Mouse (Mus musculus) heart, adult 2 months (tissue): ENCODE data around the gene Ahcyl1. TPM values are rescaled to one million over a fixed set of nuclear protein-coding genes. Genes with fewer than 3 reads are reported as not detected.

ENCODE experiments used
- DNase-seq, 2 experiments: peaks; one replicate each; pipeline ENCODE4 v3.0.0; 2021
- H3K27ac ChIP-seq: fragments of 200-600 bp; 2 replicates; pipeline ENCODE4 v1.8.1; 2022
- H3K27me3 ChIP-seq: fragments of 200-500 bp; 2 replicates; pipeline ENCODE4 v1.6.1; 2012; ENCODE audit warnings: mild to moderate bottlenecking, low read length, inconsistent platforms, mixed read lengths; ENCODE audit not compliant: control insufficient read depth, insufficient read depth
- H3K36me3 ChIP-seq: fragments of 200-500 bp; 2 replicates; pipeline ENCODE4 v1.6.1; 2012; ENCODE audit warnings: low read length, inconsistent platforms; ENCODE audit not compliant: control insufficient read depth, insufficient read depth
- H3K4me1 ChIP-seq: fragments of 200-500 bp; 2 replicates; pipeline ENCODE4 v1.6.1; 2011; ENCODE audit warnings: low read length; ENCODE audit not compliant: control insufficient read depth, insufficient read depth
- H3K4me3 ChIP-seq: fragments of 200-600 bp; 2 replicates; pipeline ENCODE4 v1.8.1; 2022
- H3K79me2 ChIP-seq: fragments of 200-500 bp; replicated peaks from 2 replicates; pipeline ENCODE4 v1.6.1; 2012; ENCODE audit warnings: mild to moderate bottlenecking, inconsistent platforms, low read length, moderate library complexity, mixed read lengths; ENCODE audit not compliant: control insufficient read depth, insufficient read depth
- H3K9ac ChIP-seq: fragments of 200-500 bp; 2 replicates; pipeline ENCODE4 v1.6.1; 2012; ENCODE audit warnings: low read depth, mild to moderate bottlenecking, control low read depth, inconsistent platforms, low read length, mixed read lengths
- CTCF ChIP-seq: fragments of 200-600 bp; IDR thresholded peaks from 2 replicates; pipeline ENCODE4 v1.8.1; 2022; ENCODE audit warnings: antibody characterized with exemption, mild to moderate bottlenecking, moderate library complexity
- EP300 ChIP-seq: fragments of 200-500 bp; IDR thresholded peaks from 2 replicates; pipeline ENCODE4 v1.6.1; 2011; ENCODE audit warnings: low read depth, low read length, control low read depth; ENCODE audit not compliant: insufficient read depth
- POLR2A ChIP-seq: fragments of 200-500 bp; IDR thresholded peaks from 2 replicates; pipeline ENCODE4 v1.6.1; 2011; ENCODE audit warnings: mild to moderate bottlenecking, low read depth, low read length, control low read depth; ENCODE audit not compliant: insufficient read depth
- WGBS: fragments of 180-500 bp; shearing (Covaris S2); methylation state at CpG from one replicate; pipeline ENCODE4 v1.1.7; 2018; 5-methylcytosine and 5-hydroxymethylcytosine counted together
- intact Hi-C: fragments of 180-260 bp; cut with DNase I; formaldehyde crosslinking; loops from one replicate; pipeline ENCODE4 v1.15.1; 2025
- long read RNA-seq: library from polyadenylated mRNA; stranded (forward); transcript quantifications from one replicate; pipeline ENCODE4 v2.0.0, GENCODE M21; 2021
- polyA plus RNA-seq: library from polyadenylated mRNA; depleted of rRNA; stranded (reverse); fragments of >200 nt; gene quantifications from 2 replicates; pipeline ENCODE4 v1.2.3, GENCODE M21; 2012; rRNA removed
- total RNA-seq, 2 experiments: library from RNA; stranded (reverse); gene quantifications; 2 replicates each; pipeline ENCODE4 v1.2.3; 2021

Gene Ahcyl1
- total RNA-seq (10 to 100 TPM; 76.5 to 82.3 TPM), polyA plus RNA-seq (50.9 and 94.6 TPM in 2 replicates)
- long read RNA-seq, transcript Ahcyl1-201 (17 exons, 3,863 nt) = major isoform, 103 of 111 reads
- long read RNA-seq, partial matches to known transcripts = 3 of 111 reads
- long read RNA-seq, other reads (novel, unspliced or antisense) = 5 of 111 reads

- intact Hi-C loops = loop anchor here (1.0 to 5.0 kb wide), 4 partner anchors 59 to 451 kb away; partner anchors contain the start of gene Gnai3
- TF ChIP-seq EP300 (peak; percentile 99), POLR2A (peak; percentile 76), CTCF (peak; percentile 95)
- Histone ChIP-seq H3K9ac (peak within 1 kb of the TSS; percentile 78), H3K79me2 (peaks cover 3% of the 10 kb centered on the region), H3K36me3 (peaks cover 17% of the 10 kb centered on the region), H3K4me3 (peak within 1 kb of the TSS; percentile 85), H3K4me1 (peaks cover 6% of the 10 kb centered on the region), H3K27me3 (no peaks in the 10 kb centered on the region), H3K27ac (peak within 1 kb of the TSS; percentile 86)
- WGBS = under 1% methylated on average over 86 of the region's 93 CpGs
- DNase-seq = peak; percentile 99
Measured at GRCm38 (mm10) chr3:107695948-107696881, at the start of gene Ahcyl1. Gene Ahcyl1, minus strand, starts transcription at chr3:107696560.

GRCm38 (mm10) chr3:107746026-107746425 is 49.7 kb upstream of the Ahcyl1 start:
- H3K9ac ChIP-seq = no peak overlapping the region
- intact Hi-C loops = no loop called here
- H3K36me3 ChIP-seq = peaks cover 37% of the 10 kb centered on the region
- peaks cover 23% of the 10 kb centered on the region for H3K4me1 ChIP-seq
- H3K79me2 ChIP-seq = no peaks in the 10 kb centered on the region
- DNase-seq = no peak
- no peak for TF ChIP-seq EP300
- no peak for TF ChIP-seq CTCF
- TF ChIP-seq POLR2A = no peak
- no peak overlapping the region for H3K4me3 ChIP-seq
- H3K27ac ChIP-seq = no peak overlapping the region
- 46% methylated on average over 3 of the region's 3 CpGs for WGBS
- H3K27me3 ChIP-seq = no peaks in the 10 kb centered on the region

- no peak for DNase-seq
- TF ChIP-seq CTCF (no peak), EP300 (no peak), POLR2A (no peak)
- intact Hi-C loops = no loop called here
- Histone ChIP-seq H3K4me3 (no peak overlapping the region), H3K4me1 (peaks cover 23% of the 10 kb centered on the region), H3K79me2 (no peaks in the 10 kb centered on the region), H3K27ac (peak overlapping the region; percentile 67), H3K27me3 (no peaks in the 10 kb centered on the region), H3K9ac (no peak overlapping the region), H3K36me3 (peaks cover 35% of the 10 kb centered on the region)
- 57% methylated on average over 1 of the region's 1 CpGs for WGBS
Measured at GRCm38 (mm10) chr3:107743650-107744049, 47.3 kb upstream of the Ahcyl1 start.

DNA sequence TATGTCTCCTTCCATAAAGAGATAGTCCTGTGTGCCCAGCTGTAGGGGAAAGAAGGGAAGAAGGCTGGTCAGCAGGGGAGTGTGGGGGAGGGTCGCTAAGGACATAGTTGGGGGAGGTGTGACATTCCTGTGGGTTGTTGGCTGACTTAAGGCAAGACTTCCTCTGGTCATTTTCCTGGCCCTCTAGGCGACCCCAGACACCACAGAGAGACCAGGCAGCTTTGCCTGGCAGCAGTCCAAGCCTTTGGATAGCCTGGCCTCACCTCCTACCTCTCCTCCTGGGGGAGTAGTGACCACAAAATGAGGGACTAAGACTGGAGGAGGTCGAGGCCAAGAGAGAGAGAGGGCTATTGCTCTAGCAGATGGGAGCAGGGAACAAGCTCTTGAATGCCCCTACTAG is 46.7 kb upstream of the Ahcyl1 start:
- H3K27me3 ChIP-seq = no peaks in the 10 kb centered on the region
- H3K36me3 ChIP-seq = peaks cover 35% of the 10 kb centered on the region
- H3K27ac ChIP-seq = peak overlapping the region; percentile 67
- H3K4me1 ChIP-seq = peaks cover 23% of the 10 kb centered on the region
- intact Hi-C loops = no loop called here
- TF ChIP-seq POLR2A = no peak
- no peak for TF ChIP-seq EP300
- TF ChIP-seq CTCF = no peak
- H3K4me3 ChIP-seq = no peak overlapping the region
- no peak overlapping the region for H3K9ac ChIP-seq
- no peak for DNase-seq
- WGBS = 17% methylated on average over 3 of the region's 3 CpGs
- no peaks in the 10 kb centered on the region for H3K79me2 ChIP-seq

GRCm38 (mm10) chr3:107742071-107742710 is 45.8 kb upstream of the Ahcyl1 start:
- H3K27me3 ChIP-seq = no peaks in the 10 kb centered on the region
- DNase-seq = no peak
- H3K9ac ChIP-seq = no peak overlapping the region
- 67% methylated on average over 10 of the region's 10 CpGs for WGBS
- no peak overlapping the region for H3K4me3 ChIP-seq
- intact Hi-C loops = no loop called here
- H3K4me1 ChIP-seq = peaks cover 23% of the 10 kb centered on the region
- H3K27ac ChIP-seq = peak overlapping the region; percentile 5; the same call in 1 of the 2 replicates
- TF ChIP-seq POLR2A (no peak), EP300 (0 out of 2 replicates have a peak, but pooled peaks have one; percentile 4)
- peaks cover 35% of the 10 kb centered on the region for H3K36me3 ChIP-seq
- no peaks in the 10 kb centered on the region for H3K79me2 ChIP-seq
